Mouse (Mus musculus): ENCODE measurements around the gene Wwox. TPM values are rescaled to one million over a fixed set of nuclear protein-coding genes. Genes with fewer than 3 reads are reported as not detected.

Wwox gene
- polyA plus RNA-seq, 1 experiment from 2014 or later, result 13.8 TPM

DNA sequence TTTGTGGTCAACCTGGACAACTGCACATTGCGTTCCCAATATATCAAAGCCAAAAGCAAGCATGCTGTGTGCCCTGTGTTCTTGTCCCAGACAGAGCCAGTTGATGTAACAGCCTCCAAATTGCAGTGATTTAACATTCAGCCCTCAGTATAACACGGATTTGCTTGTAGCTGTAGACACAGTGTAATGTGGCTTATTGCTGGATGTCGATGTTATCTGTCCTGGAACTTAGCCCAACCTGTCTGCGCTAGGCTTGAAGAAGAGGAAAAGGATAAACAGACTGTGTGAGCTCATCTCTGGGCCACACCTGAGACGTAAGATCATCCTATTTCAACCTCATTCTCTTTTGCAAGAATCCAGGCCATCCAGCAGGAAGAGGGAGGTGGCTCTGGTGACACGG is 508.5 kb downstream of the Wwox start:
- Histone ChIP-seq H3K27ac (ENCODE audit: low read depth, low read length) (no peak overlapping the region), H3K9me3 (ENCODE audit: control insufficient read depth, low read length) (no peaks in the 10 kb centered on the region), H3K27me3 (ENCODE audit: control insufficient read depth, insufficient read depth, low read length) (no peaks in the 10 kb centered on the region), H3K4me3 (ENCODE audit: low read depth, low read length) (no peak overlapping the region), H3K4me1 (ENCODE audit: control insufficient read depth, insufficient read depth, low read length) (no peaks in the 10 kb centered on the region), H3K4me2 (ENCODE audit: low read depth, low read length) (no peak overlapping the region), H3K36me3 (ENCODE audit: control insufficient read depth, insufficient read depth, low read length) (no peaks in the 10 kb centered on the region), H3K9ac (replicated peaks; ENCODE audit: low read depth, low read length) (no peak overlapping the region)
- WGBS, result 81% methylated on average over 6 of the region's 6 CpGs
- no peak for ATAC-seq (ENCODE audit: low read depth)

GRCm38 (mm10) chr8:114956377-114957168 is 517.1 kb downstream of the Wwox start:
- 83% methylated on average over 8 of the region's 8 CpGs for WGBS
- H3K36me3 ChIP-seq (ENCODE audit: control insufficient read depth, insufficient read depth, low read length), result no peaks in the 10 kb centered on the region
- no peak overlapping the region for H3K4me2 ChIP-seq (ENCODE audit: low read depth, low read length)
- no peak overlapping the region for H3K27ac ChIP-seq (ENCODE audit: low read depth, low read length)
- H3K27me3 ChIP-seq (ENCODE audit: control insufficient read depth, insufficient read depth, low read length), result no peaks in the 10 kb centered on the region
- no peak overlapping the region for H3K9ac ChIP-seq (replicated peaks; ENCODE audit: low read depth, low read length)
- no peaks in the 10 kb centered on the region for H3K4me1 ChIP-seq (ENCODE audit: control insufficient read depth, insufficient read depth, low read length)
- no peak overlapping the region for H3K4me3 ChIP-seq (ENCODE audit: low read depth, low read length)
- no peaks in the 10 kb centered on the region for H3K9me3 ChIP-seq (ENCODE audit: control insufficient read depth, low read length)
- no peak for ATAC-seq (ENCODE audit: low read depth)

GRCm38 (mm10) chr8:114958437-114959107 is 519.1 kb downstream of the Wwox start:
- 75% methylated on average over 16 of the region's 16 CpGs for WGBS
- Histone ChIP-seq H3K9ac (replicated peaks; ENCODE audit: low read depth, low read length) (no peak overlapping the region), H3K27me3 (ENCODE audit: control insufficient read depth, insufficient read depth, low read length) (no peaks in the 10 kb centered on the region), H3K36me3 (ENCODE audit: control insufficient read depth, insufficient read depth, low read length) (no peaks in the 10 kb centered on the region), H3K27ac (ENCODE audit: low read depth, low read length) (no peak overlapping the region), H3K4me3 (ENCODE audit: low read depth, low read length) (no peak overlapping the region), H3K4me1 (ENCODE audit: control insufficient read depth, insufficient read depth, low read length) (no peaks in the 10 kb centered on the region), H3K4me2 (ENCODE audit: low read depth, low read length) (no peak overlapping the region), H3K9me3 (ENCODE audit: control insufficient read depth, low read length) (no peaks in the 10 kb centered on the region)
- no peak for ATAC-seq (ENCODE audit: low read depth)

DNA sequence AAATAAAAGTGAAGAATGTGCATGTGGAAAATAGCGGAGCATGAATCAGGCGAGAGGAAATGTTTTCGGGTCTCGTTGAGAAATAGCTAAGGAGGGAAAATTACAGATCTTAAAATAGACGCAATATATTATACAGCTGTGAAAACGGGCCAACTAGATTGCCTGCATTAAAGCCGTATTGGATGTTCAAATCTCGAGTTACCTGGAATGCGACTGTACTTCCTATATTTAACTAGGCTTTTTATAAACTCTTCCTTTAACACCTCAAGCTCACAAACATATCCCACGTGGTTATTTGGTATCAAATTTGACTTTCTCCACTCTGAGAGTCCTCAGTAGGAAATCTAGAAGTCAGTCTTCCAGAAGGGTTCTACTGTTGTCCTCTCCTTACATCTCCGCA is 520.0 kb downstream of the Wwox start:
- H3K4me1 ChIP-seq (ENCODE audit: control insufficient read depth, insufficient read depth, low read length), result no peaks in the 10 kb centered on the region

GRCm38 (mm10) chr8:114962494-114962893 is 523.0 kb downstream of the Wwox start:
- no peak overlapping the region for H3K27ac ChIP-seq (ENCODE audit: low read depth, low read length)
- no peaks in the 10 kb centered on the region for H3K36me3 ChIP-seq (ENCODE audit: control insufficient read depth, insufficient read depth, low read length)
- H3K9me3 ChIP-seq (ENCODE audit: control insufficient read depth, low read length), result no peaks in the 10 kb centered on the region
- 77% methylated on average over 1 of the region's 1 CpGs for WGBS
- no peaks in the 10 kb centered on the region for H3K4me1 ChIP-seq (ENCODE audit: control insufficient read depth, insufficient read depth, low read length)
- no peaks in the 10 kb centered on the region for H3K27me3 ChIP-seq (ENCODE audit: control insufficient read depth, insufficient read depth, low read length)
- no peak for ATAC-seq (ENCODE audit: low read depth)
- H3K4me3 ChIP-seq (ENCODE audit: low read depth, low read length), result no peak overlapping the region
- no peak overlapping the region for H3K9ac ChIP-seq (replicated peaks; ENCODE audit: low read depth, low read length)
- no peak overlapping the region for H3K4me2 ChIP-seq (ENCODE audit: low read depth, low read length)

More for the DNA sequence above, 520.0 kb downstream of the Wwox start:
- H3K9ac ChIP-seq (replicated peaks; ENCODE audit: low read depth, low read length), result no peak overlapping the region
- WGBS, result 84% methylated on average over 11 of the region's 11 CpGs
- no peak for ATAC-seq (ENCODE audit: low read depth)
- no peak overlapping the region for H3K27ac ChIP-seq (ENCODE audit: low read depth, low read length)
- H3K36me3 ChIP-seq (ENCODE audit: control insufficient read depth, insufficient read depth, low read length), result no peaks in the 10 kb centered on the region
- H3K4me3 ChIP-seq (ENCODE audit: low read depth, low read length), result no peak overlapping the region
- H3K27me3 ChIP-seq (ENCODE audit: control insufficient read depth, insufficient read depth, low read length), result no peaks in the 10 kb centered on the region
- H3K9me3 ChIP-seq (ENCODE audit: control insufficient read depth, low read length), result no peaks in the 10 kb centered on the region
- H3K4me2 ChIP-seq (ENCODE audit: low read depth, low read length), result no peak overlapping the region

GRCm38 (mm10) chr8:114963282-114963681 is 523.8 kb downstream of the Wwox start:
- Histone ChIP-seq H3K36me3 (ENCODE audit: control insufficient read depth, insufficient read depth, low read length) (no peaks in the 10 kb centered on the region), H3K9me3 (ENCODE audit: control insufficient read depth, low read length) (no peaks in the 10 kb centered on the region), H3K9ac (replicated peaks; ENCODE audit: low read depth, low read length) (no peak overlapping the region), H3K27me3 (ENCODE audit: control insufficient read depth, insufficient read depth, low read length) (no peaks in the 10 kb centered on the region), H3K27ac (ENCODE audit: low read depth, low read length) (no peak overlapping the region), H3K4me2 (ENCODE audit: low read depth, low read length) (no peak overlapping the region), H3K4me1 (ENCODE audit: control insufficient read depth, insufficient read depth, low read length) (no peaks in the 10 kb centered on the region), H3K4me3 (ENCODE audit: low read depth, low read length) (no peak overlapping the region)
- ATAC-seq (ENCODE audit: low read depth), result no peak
- WGBS, result 91% methylated on average over 4 of the region's 4 CpGs

- H3K27ac ChIP-seq (ENCODE audit: low read depth, low read length), result no peak overlapping the region
- WGBS, result 90% methylated on average over 6 of the region's 6 CpGs
- ATAC-seq (ENCODE audit: low read depth), result no peak
Observed at GRCm38 (mm10) chr8:114964206-114964605, 524.8 kb downstream of the Wwox start.

GRCm38 (mm10) chr8:114968842-114969241 is 529.4 kb downstream of the Wwox start:
- H3K4me1 ChIP-seq (ENCODE audit: control insufficient read depth, insufficient read depth, low read length), result no peaks in the 10 kb centered on the region
- no peaks in the 10 kb centered on the region for H3K9me3 ChIP-seq (ENCODE audit: control insufficient read depth, low read length)
- no peak overlapping the region for H3K27ac ChIP-seq (ENCODE audit: low read depth, low read length)
- no peaks in the 10 kb centered on the region for H3K27me3 ChIP-seq (ENCODE audit: control insufficient read depth, insufficient read depth, low read length)
- H3K9ac ChIP-seq (replicated peaks; ENCODE audit: low read depth, low read length), result no peak overlapping the region
- no peak overlapping the region for H3K4me2 ChIP-seq (ENCODE audit: low read depth, low read length)
- no peak for ATAC-seq (ENCODE audit: low read depth)
- WGBS, result 85% methylated on average over 4 of the region's 4 CpGs
- H3K36me3 ChIP-seq (ENCODE audit: control insufficient read depth, insufficient read depth, low read length), result no peaks in the 10 kb centered on the region
- H3K4me3 ChIP-seq (ENCODE audit: low read depth, low read length), result no peak overlapping the region

More at GRCm38 (mm10) chr8:114964206-114964605, 524.8 kb downstream of the Wwox start:
- no peak overlapping the region for H3K4me2 ChIP-seq (ENCODE audit: low read depth, low read length)
- no peaks in the 10 kb centered on the region for H3K9me3 ChIP-seq (ENCODE audit: control insufficient read depth, low read length)
- H3K4me3 ChIP-seq (ENCODE audit: low read depth, low read length), result no peak overlapping the region
- H3K4me1 ChIP-seq (ENCODE audit: control insufficient read depth, insufficient read depth, low read length), result no peaks in the 10 kb centered on the region
- no peaks in the 10 kb centered on the region for H3K36me3 ChIP-seq (ENCODE audit: control insufficient read depth, insufficient read depth, low read length)
- H3K27me3 ChIP-seq (ENCODE audit: control insufficient read depth, insufficient read depth, low read length), result no peaks in the 10 kb centered on the region
- H3K9ac ChIP-seq (replicated peaks; ENCODE audit: low read depth, low read length), result no peak overlapping the region

GRCm38 (mm10) chr8:114971378-114971777 is 531.9 kb downstream of the Wwox start:
- WGBS, result 40% methylated on average over 8 of the region's 8 CpGs
- no peak for ATAC-seq (ENCODE audit: low read depth)

More at GRCm38 (mm10) chr8:114971378-114971777, 531.9 kb downstream of the Wwox start:
- Histone ChIP-seq H3K4me2 (ENCODE audit: low read depth, low read length) (no peak overlapping the region), H3K9ac (replicated peaks; ENCODE audit: low read depth, low read length) (no peak overlapping the region), H3K9me3 (ENCODE audit: control insufficient read depth, low read length) (no peaks in the 10 kb centered on the region), H3K4me1 (ENCODE audit: control insufficient read depth, insufficient read depth, low read length) (no peaks in the 10 kb centered on the region), H3K4me3 (ENCODE audit: low read depth, low read length) (no peak overlapping the region), H3K36me3 (ENCODE audit: control insufficient read depth, insufficient read depth, low read length) (no peaks in the 10 kb centered on the region), H3K27ac (ENCODE audit: low read depth, low read length) (no peak overlapping the region), H3K27me3 (ENCODE audit: control insufficient read depth, insufficient read depth, low read length) (no peaks in the 10 kb centered on the region)

All from neural tube, embryonic 14.5 days (tissue).